Mouse (Mus musculus) CD8-positive naive resting alpha-beta T cell, adult 2 months (primary cell): ENCODE results near the gene 5330417C22Rik.
"Not testable (repeated sequence)": the region's sequence is repeated elsewhere in the genome, so short reads cannot be mapped to it uniquely, and the experiment has no call there.

Experiments
- DNase-seq, 2 experiments: peaks; one replicate each; pipeline ENCODE4 v3.0.0; 2022; ENCODE audit warnings: low read depth in 2 of 2, low spot score in 2 of 2

The 5330417C22Rik gene

DNA sequence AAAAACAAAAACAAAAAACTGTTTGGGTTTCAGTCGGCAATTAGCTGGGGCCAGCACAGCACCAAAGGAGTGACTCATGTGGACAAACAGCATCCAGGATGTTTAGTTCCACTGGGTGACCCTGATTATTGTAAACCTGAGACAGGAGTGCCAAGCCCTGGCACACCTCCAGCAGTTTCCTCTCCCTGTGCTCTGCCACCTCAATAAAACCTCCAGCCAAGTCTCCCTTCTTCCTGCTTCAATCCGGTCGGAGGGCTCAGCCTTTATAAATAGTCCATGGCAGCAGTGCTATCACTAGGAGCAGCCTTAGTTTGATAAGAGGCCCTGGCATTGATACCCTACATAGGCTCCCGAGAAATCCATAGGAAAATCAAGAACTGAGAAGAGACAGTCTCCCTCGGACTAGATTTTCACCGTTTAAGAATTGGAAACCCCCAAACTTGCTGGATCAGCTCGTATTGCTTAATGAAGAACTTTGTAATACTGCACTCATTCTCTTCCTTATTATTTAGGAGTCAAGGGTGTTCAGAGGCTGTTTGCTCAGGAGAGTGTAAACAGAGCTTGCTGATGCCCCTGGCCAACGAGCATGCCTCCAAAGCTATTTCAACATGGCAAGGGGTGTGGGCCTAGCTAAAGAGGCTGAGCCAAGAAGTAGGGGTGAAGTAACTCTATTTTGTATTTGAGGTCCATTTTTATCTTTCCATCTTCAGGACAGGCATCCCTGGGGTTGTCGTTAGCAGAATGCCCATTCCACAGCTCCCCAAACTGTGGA is 3.0 kb downstream of the 5330417C22Rik start:
- no peak for DNase-seq

- no peak for DNase-seq
Observed at GRCm38 (mm10) chr3:108528489-108528888, 7.8 kb downstream of the 5330417C22Rik start.

- no peak for DNase-seq
Observed at GRCm38 (mm10) chr3:108523415-108523814, 12.9 kb downstream of the 5330417C22Rik start.

GRCm38 (mm10) chr3:108518276-108518675 is 18.1 kb downstream of the 5330417C22Rik start:
- DNase-seq: no peak

- DNase-seq: no peak
Observed at GRCm38 (mm10) chr3:108513465-108513864, 22.9 kb downstream of the 5330417C22Rik start.

- no peak for DNase-seq
Observed at GRCm38 (mm10) chr3:108510716-108511483, 25.4 kb downstream of the 5330417C22Rik start.

GRCm38 (mm10) chr3:108510156-108510555 is 26.2 kb downstream of the 5330417C22Rik start:
- no peak for DNase-seq

DNA sequence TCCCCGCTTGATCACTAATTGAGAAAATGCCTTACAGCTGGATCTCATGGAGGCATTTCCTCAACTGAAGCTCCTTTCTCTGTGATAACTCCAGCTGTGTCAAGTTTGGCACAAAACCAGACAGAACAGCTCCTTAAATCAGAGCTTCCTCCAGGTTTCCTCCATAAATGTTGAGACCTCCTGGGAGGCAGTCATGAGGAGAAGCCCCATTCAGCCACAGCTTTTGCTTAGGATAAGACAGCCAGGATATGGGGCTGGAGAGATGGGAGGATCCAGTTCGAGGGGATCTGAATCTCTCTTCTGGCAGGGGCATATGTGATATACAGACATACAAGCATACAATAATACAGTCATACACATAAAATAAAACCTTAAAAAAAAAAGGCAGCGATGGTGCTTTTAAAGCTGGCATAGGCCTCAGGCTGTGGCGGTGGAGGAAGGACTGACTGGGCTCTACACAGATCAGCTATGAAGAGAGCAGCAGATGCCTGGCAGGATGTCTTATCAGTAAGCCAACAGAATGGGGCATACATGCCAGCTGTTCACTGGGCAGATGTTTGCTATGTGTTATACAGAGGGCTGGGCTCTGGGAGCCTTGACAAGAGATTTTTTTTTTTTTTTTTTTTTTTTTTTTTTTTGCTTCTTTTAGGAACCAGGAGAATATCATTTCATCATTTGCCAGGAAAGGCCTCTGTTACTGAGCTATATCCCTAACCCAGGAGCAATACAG is 27.4 kb downstream of the 5330417C22Rik start:
- DNase-seq: no peak

DNA sequence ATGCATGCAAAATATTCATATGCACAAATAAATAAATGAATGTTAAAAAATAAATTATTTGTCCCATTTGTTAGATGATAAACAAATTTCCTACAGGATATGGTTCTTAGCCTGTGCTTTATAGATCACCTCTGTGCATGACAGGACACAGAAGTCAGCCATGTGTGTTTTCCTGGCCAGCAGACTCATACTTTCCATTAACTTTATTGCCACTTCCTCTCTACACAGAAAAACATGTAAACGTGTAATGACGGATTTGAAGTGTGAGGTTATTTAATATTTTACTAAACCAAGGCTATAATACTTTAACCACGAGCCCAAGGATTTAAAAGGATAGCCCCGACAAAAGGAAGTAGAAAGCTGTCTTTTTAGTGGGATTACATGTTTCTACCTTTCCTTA is 32.4 kb downstream of the 5330417C22Rik start:
- no peak for DNase-seq

DNA sequence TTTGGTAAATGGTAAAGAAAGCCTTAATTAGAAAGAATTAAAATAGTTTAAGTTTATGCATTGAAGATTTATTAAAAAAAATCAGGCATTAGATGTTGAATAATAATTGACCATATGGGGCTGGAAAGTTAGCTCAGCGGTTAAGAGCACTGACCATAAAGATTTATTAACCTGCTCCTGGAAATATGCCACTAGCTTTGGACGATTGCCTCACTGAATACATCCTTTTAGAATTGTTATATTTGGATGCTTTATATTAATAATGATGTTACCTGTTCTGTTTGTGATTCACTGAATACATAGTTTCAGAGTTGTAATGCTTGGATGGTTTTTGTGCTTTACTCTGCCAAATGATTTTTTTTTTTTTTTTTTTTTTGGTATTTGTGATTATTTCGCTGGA is 34.9 kb downstream of the 5330417C22Rik start:
- DNase-seq: not testable (repeated sequence)

DNA sequence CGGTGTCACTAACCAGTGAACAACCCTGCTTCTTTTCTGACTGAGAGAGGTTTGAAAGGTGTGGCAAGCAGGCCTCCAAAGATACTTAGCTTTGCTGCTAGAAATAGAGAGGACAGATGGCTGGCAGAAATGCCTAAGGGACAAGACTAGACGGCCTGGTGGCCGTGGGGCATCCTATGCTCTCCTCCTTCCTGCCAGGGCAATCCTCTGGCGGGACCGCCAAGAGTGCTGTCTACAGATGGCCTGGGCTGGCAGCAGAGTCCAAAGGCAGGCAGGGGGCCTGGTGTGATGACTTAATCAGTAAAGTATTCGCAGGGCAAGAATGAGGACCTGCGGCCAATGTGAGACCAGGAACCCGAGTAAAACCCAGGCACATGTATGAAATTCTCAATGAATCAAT is 36.5 kb downstream of the 5330417C22Rik start:
- DNase-seq: no peak

GRCm38 (mm10) chr3:108497602-108498001 is 38.7 kb downstream of the 5330417C22Rik start:
- DNase-seq: no peak

DNA sequence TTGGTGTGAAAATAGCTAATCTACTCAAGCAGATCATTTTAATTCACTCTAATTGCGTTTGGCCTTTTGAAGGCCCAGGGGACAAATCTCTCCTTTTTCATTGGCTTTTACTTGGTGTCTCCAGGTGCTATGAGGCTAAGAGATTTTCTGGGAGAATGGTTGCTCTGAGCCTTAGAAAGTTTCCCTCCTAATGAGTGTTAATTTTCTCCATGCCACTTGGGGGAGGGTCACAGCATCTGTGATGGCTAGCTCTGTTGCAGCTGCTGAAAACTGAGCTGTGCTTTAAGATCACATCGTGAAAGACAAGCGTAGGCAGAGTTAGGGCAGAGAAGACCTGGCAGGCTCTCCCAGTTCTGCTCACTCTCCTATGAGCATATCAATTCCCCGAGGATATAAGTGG is 40.9 kb downstream of the 5330417C22Rik start:
- DNase-seq: no peak

DNA sequence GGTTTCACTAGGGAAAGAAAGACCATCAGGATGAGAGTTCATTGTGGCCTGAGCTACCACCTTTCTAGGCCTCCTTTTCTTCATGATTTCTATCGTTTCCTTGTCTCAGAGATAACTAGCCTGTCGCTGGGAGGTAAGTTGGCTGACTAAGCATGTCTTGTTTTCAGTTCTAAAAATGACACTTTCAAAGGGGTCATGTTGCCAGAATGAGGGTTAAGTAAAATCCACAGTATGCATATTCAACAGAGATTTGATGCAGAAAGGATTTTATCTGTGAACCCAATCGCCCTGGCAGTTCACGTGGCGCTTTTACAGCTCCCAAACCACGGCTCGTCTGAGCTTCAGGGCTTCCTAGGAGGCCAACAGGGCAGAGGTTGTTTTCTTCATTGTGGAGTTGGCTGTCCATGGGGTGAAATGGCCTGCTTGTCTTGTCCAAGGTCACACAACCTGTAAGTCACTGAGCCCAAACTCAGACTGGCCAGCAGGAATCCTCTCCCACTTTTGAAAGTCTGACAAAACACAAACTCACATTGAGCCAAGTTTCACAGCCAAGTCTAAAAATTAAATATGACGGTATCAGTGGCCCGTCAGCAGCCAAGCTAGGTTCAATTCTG is 41.4 kb downstream of the 5330417C22Rik start:
- DNase-seq: no peak

DNA sequence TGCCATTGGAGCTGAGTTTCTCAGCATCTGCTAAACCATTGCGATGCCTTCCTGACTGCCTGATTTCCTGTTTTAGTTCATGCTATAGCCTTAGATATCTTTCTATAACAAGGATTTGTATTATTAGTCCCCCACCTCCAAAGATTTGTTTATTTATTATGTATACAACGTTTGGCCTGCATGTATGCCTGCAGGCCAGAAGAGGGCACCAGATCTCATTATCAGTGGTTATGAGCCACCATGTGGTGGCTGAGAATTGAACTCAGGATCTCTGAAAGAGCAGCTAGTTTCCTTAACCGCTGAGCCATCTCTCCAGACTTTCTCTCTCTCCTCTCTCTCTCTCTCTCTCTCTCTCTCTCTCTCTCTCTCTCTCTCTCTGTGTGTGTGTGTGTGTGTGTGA is 46.4 kb downstream of the 5330417C22Rik start:
- DNase-seq: no peak

DNA sequence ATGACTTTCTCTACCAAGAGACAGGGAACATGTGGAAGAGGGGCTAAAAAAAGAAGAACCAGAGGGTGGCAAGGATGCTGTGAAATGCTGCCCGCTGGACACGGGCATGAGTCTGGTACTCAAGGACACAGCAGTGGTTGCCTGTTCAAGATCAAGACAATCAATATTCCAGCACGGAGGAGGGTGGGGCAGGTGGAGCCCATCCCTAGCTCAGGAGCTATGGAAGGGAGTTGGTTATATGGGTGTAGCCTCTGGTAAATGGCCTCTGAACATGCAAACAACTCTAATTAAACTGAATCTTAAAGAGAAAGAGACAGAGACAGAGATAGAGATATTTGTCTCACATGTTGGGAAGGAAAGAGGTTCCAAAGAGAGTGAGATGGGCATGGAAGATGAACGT is 51.6 kb downstream of the 5330417C22Rik start:
- no peak for DNase-seq

DNA sequence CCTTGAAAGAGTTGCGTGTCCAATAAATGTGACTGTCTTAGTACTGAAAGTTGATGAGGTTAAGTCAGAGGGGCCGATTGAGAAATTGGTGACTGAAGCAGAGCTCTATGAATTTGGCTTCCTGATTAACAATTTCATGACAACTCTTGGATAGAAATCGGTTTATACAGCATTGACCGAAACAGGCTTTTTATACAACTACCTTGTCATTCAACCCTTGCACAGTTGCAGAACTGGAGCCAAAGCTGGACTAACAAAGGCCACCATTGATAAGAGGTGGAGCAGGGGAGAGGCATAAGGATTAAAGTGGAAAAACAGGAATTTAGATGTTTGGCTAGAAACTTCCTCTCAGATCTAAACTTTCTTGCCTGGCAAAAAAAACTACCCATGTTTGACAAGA is 57.5 kb downstream of the 5330417C22Rik start:
- DNase-seq: no peak

DNA sequence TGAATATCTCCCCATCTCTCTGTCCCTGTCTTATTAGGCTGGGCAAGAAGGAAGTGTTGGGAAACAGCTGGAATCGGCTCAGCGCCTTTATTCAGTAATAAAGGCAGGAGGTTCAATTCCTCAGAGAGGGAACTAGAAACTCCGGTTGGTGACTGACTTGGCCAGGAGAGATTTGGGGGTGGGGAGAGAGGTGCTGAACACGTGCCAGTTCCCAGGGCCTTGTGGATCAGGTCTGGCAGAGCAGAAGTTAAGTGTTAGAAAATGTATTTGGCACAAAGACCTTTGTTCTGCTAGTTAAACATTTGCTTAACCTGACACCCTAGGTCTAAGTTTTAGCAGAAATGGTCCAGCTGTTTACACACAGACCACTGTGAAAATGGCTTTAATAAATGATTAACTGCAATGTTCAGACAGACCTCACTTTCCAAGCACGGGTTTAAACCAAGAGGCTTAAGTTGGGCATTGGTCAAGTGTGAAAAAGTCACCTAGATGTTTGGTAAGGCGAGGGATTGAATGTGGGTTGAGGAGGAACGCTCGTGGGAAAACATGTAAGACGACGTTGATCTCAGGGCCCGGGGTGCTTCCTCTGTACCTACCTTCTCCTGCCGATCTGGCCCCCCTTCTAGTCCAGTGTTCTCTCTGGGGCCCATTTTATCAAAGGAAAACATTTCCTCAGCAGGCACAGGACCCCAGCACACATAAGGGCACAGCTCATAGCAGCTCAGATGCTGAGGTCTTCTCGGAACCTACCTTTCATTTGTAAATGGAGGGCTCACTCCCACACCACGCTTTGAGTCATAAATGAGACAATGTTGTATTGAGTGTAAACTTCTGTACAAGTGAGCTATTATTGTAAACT is 59.3 kb downstream of the 5330417C22Rik start:
- no peak for DNase-seq

DNA sequence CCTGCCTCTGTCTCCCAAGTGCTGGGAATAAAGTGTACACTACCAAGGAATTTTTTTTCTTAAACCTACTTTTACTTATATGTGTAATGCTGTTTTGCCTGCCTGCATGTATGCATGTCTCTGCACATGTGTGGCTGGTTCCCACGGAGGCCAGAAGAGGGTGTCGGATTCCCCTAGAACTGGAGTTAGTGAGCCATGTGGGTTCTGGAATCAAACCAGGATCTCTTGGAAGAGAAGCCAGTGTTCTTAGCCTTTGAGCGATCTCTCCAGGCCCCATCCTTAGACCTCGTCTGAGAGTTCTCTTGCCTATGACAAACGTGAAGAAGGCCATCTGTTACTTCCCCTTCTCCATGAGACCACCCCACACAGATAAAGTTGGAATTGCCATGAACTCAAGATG is 60.8 kb downstream of the 5330417C22Rik start:
- DNase-seq: no peak

- DNase-seq: no peak
Observed at GRCm38 (mm10) chr3:108474969-108475368, 61.4 kb downstream of the 5330417C22Rik start.
